Mouse (Mus musculus) embryonic stem cell, embryonic (primary cell): ENCODE results near the gene F12.
"Not testable (repeated sequence)": the region's sequence is repeated elsewhere in the genome, so short reads cannot be mapped to it uniquely, and the experiment has no call there.

ENCODE experiments used
- CTCF ChIA-PET, 4 experiments: fragments of 300-600 bp in 2 of 4; fragments of 350-600 bp in 2 of 4; sonication (Branson Sonifier 250); formaldehyde crosslinking; loops; one replicate each; lab custom pipeline; 2022; ENCODE audit warnings: inconsistent platforms in 2 of 4; lab: Charles Lee
- POLR2A ChIA-PET, 4 experiments: fragments of 300-600 bp in 2 of 4; fragments of 350-600 bp in 2 of 4; sonication (Branson Sonifier 250); formaldehyde crosslinking; loops; one replicate each; lab custom pipeline; 2022; ENCODE audit warnings: antibody characterized with exemption in 4 of 4, inconsistent platforms in 1 of 4; lab: Charles Lee

The F12 gene

GRCm38 (mm10) chr13:55444286-55444936, 17.8 kb upstream of the F12 start:
- ChIA-PET POLR2A (interaction anchor here (0.6 to 8.3 kb wide), 71 partner anchors 9 to 1423 kb away, joined by 3 to 74 read pairs (median 4); partner anchors contain the start of genes Mxd3 (in 2 of the 4), Prr7 (in 2 of the 4), B230219D22Rik (in 1 of the 4) and Caml (in 1 of the 4)), CTCF (interaction anchor here in 3 of 4 experiments (0.5 to 1.6 kb wide), 18 partner anchors 17 to 919 kb away, joined by 3 to 10 read pairs (median 4); partner anchors contain the start of genes Ddx41 (in 1 of the 3), Mxd3 (in 1 of the 3) and Sncb (in 1 of the 3))

DNA sequence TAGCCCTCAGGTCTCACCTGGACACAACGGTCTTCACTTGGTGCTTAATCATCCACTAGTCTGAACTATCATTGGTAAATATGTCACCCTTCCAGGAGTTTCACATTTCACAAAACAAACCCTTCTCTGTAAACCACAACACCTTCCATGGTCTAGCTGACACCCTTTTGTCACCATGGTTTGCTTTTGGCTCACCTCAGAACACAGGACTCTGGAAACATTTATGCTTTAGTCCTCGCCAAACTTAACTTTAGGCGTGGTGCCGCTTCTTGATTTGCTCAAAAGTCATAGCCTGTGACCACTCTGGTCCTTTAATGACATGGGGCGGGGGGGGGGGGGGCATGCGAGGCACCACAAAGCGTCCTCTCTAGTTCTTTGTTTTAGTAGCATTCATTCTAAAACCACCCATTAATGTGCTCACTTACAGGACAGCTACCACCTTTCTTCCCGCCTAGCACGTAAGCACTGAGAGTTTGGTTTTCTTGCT, 17.2 kb upstream of the F12 start:
- CTCF ChIA-PET, result interaction anchor here in 2 of 4 experiments (0.6 to 1.6 kb wide), 3 partner anchors 26 to 919 kb away, joined by 4 to 8 read pairs (median 5); no protein-coding TSS in a partner anchor
- POLR2A ChIA-PET, result interaction anchor here in 3 of 4 experiments (0.7 to 8.3 kb wide), 19 partner anchors 10 to 1422 kb away, joined by 3 to 74 read pairs (median 5); partner anchors contain the start of genes Mxd3 (in 2 of the 3), Prr7 (in 2 of the 3), Pfn3 (in 1 of the 3) and Simc1 (in 1 of the 3)

DNA sequence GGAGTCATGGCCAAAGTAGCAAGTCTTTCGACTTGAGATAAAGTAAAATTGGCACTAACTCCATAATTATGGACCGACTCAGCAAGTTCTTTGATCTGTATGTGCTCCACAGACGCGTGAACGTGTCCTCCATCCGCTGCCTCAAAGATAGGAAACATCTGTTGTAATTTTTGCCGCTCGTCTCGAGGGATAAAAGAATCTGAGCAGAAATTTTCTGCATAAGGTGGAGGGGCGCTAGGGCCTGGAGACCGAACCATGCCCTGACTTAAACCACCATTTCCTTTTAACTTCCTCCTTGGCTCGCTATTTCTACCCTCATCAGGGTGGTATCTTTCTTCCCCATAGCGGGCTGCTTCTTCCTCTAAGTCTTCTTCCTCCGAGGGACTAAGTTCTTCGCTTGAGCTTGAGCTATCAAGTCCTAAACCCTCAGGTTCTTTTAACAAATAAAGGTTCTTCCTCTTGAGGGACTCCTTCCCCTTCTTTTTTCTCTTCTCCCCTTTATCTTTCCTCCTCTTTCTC, 10.6 kb upstream of the F12 start:
- CTCF ChIA-PET, result interaction anchor here in 1 of 4 experiments (0.7 kb wide), 1 partner anchor 256 kb away, joined by 3 read pairs; the partner anchor contains the start of gene B230219D22Rik
- POLR2A ChIA-PET, result not testable (repeated sequence)

DNA sequence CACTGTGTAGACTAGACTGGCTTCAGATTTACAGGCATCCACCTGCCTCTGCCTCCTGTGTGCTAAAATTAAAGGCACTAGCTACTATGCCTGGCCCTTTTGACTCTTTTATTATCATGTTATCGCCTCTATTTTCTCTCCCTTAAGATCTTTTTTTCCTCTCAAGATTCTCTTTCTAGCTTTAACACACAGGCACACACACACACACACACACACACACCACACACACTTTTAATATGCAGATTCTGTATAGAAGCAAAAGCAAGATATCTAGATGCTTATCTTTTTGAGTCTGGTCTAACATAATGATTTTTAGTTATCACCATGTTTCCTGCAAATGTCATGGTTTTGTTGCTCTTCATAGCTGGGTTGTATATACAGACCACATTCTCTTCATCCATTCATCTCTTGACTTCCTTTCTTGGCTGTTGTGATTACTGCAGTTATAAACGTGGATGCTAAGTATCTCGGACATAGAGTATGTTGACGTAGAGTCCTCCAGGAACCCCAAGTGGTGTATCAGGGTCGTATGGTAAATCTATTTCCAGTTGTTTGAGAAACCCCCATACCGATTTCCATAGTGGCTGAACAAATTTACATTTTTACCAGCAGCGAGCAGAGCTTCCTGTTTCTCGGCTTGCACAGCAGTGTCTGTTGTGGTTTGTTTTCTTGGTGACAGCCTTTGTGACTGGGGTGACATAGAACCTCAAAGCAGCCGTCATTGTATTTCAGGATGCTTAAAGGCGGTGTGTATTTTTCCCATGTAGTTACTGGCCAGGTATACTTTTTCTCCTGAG, 5.5 kb upstream of the F12 start:
- POLR2A ChIA-PET, result interaction anchor here in 2 of 4 experiments (0.7 to 2.1 kb wide), 3 partner anchors 10 to 13 kb away, joined by 3 to 9 read pairs (median 5); partner anchors contain the start of gene Grk6 (in 2 of the 2)
- CTCF ChIA-PET, result interaction anchor here in 1 of 4 experiments (0.6 kb wide), 1 partner anchor 65 kb away, joined by 3 read pairs; no protein-coding TSS in a partner anchor

- ChIA-PET POLR2A (interaction anchor here in 2 of 4 experiments (1.1 to 2.3 kb wide), 5 partner anchors 14 to 103 kb away, joined by 3 to 10 read pairs (median 4); partner anchors contain the start of gene Grk6 (in 2 of the 2)), CTCF (interaction anchor here in 1 of 4 experiments (0.6 kb wide), 1 partner anchor 48 kb away, joined by 7 read pairs; no protein-coding TSS in a partner anchor)
Measured at GRCm38 (mm10) chr13:55430566-55430965, 4.0 kb upstream of the F12 start.

DNA sequence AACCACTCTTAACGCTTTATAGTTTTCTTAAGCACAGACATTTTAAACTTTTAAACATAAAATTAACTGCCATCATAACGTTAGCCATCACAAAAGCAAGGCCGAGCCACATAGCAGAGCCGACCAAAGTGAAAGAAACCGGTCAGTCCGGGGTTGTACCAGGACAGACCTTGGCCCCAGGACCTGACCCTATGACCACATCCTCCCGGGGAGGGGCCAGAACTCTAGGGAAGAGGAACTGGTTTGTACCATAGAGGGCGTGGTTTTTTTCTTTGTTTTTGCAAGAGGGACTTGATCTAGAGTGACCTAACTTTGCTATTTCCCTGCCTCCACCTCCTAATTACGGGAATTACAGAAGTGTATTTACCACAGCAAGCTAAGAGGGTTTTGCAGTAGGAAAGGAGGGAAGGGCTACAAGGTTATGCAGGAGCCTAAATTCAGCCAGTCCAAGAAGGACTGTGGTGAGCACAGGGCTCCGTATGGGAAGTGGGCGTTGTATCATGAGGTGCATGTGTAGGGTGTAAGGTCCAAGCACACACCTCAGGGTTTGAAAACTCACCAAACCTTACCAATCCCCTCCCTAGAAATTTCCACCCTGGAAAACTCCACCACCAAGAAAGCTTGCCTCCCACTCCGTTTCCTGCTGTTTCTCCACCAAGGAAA, 2.8 kb upstream of the F12 start:
- ChIA-PET POLR2A (interaction anchor here in 2 of 4 experiments (0.8 to 2.3 kb wide), 8 partner anchors 10 to 264 kb away, joined by 3 to 10 read pairs (median 4); partner anchors contain the start of genes Grk6 (in 2 of the 2) and B230219D22Rik (in 1 of the 2)), CTCF (interaction anchor here in 1 of 4 experiments (1.0 kb wide), 1 partner anchor 11 kb away, joined by 4 read pairs; no protein-coding TSS in a partner anchor)

GRCm38 (mm10) chr13:55420933-55421800, 5.4 kb downstream of the F12 start:
- POLR2A ChIA-PET, result interaction anchor here in 3 of 4 experiments (1.0 to 2.3 kb wide), 7 partner anchors 13 to 51 kb away, joined by 3 to 11 read pairs (median 4); partner anchors contain the start of gene Grk6 (in 3 of the 3)
- CTCF ChIA-PET, result interaction anchor here (0.5 to 4.9 kb wide), 18 partner anchors 16 to 359 kb away, joined by 3 to 40 read pairs (median 4); partner anchors contain the start of genes Grk6 (in 1 of the 4) and Prr7 (in 1 of the 4)

DNA sequence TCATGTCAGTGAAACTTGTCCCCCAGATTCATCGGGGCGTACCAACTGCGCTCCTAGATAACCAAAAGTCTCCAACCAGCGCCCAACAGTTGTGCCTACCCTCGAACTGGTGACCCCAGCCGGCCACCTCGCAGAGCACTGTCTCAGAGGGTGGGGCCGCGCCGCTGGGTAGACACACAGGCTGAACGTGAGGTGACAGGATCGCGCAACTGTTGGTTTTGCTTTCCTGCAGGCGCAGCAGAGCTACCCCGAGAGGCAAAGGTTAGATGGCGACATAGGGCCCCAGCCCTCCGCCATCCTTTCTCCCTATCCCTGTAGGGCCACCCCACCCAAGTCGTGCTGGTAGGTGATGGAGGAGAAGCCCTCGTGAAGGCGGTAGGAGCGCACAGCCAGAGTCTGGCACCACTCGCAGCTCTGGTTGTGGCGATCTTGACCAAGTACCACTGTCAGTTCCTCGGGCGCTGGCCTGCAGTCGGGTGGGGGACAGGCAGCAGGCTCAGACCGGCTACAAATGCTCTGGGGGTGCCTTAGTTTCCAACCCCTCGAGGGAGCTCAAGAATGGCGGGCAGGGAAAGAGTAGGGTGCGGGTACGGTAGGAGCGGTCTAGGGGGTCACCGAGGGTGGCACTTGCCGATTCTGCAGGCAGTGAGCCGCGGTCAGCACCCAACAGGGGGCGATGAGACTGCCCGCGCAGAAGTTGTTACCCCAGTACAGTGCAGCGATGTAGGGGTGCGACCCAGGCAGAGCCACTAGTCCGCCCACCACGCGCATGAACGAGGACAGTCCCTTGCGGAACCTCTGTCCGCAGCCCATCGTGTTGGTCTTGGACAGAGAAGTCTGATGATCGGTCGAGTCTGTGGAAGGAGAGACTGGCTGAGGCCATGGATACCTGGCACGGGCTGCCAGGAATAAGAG, 6.3 kb downstream of the F12 start:
- ChIA-PET POLR2A (interaction anchor here in 3 of 4 experiments (0.5 to 2.3 kb wide), 11 partner anchors 8 to 223 kb away, joined by 3 to 11 read pairs (median 3); partner anchors contain the start of genes Grk6 (in 2 of the 3) and Prr7 (in 1 of the 3)), CTCF (interaction anchor here (0.5 to 4.9 kb wide), 20 partner anchors 9 to 358 kb away, joined by 3 to 40 read pairs (median 4); partner anchors contain the start of genes Grk6 (in 1 of the 4) and Prr7 (in 1 of the 4))

DNA sequence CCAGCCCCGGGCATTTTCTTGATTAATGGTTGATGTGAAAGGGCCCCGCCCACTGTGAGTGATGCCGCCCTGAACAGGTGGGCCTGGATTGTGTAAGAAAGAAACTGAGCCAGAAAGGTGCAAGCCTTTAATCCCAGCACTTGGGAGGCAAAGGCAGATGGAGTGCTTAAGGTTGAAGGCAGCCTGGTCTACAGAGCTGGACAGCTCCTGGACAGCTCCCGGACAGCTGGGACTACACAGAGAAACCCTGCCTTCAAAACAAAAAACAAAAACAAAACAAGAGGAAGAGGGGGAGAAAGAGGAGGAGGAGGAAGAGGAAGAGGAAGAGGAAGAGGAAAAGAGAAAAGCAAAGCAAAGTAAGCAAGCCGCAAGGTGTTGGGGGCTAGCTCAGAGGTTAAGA, 7.5 kb downstream of the F12 start:
- POLR2A ChIA-PET, result interaction anchor here in 3 of 4 experiments (0.5 to 2.2 kb wide), 5 partner anchors 10 to 654 kb away, joined by 3 to 15 read pairs (median 4); partner anchors contain the start of gene Grk6 (in 1 of the 3)
- CTCF ChIA-PET, result interaction anchor here (0.6 to 4.9 kb wide), 10 partner anchors 9 to 98 kb away, joined by 3 to 40 read pairs (median 4); no protein-coding TSS in a partner anchor

DNA sequence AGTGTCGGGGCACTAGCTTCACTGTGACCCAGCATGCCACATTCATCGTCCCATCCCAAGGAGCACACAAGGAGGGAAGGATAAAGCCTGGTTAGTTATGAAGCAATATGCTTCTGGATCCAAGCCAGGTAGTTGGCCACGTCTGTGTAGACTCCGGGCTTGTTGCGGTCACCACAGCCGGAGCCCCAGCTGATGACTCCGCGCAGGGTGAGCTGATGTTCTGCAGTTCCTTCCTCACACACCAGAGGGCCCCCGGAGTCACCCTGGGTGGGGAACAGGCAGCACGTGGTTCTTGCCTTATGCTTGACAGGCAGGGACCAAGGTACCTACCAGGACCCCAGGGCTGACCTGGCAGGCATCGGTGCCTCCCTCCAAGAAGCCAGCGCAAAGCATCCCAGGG, 8.6 kb downstream of the F12 start:
- ChIA-PET POLR2A (interaction anchor here in 3 of 4 experiments (0.7 to 2.2 kb wide), 13 partner anchors 9 to 96 kb away, joined by 3 to 15 read pairs (median 3); partner anchors contain the start of genes Grk6 (in 1 of the 3) and Pdlim7 (in 1 of the 3)), CTCF (interaction anchor here (0.5 to 4.9 kb wide), 44 partner anchors 8 to 505 kb away, joined by 3 to 40 read pairs (median 4); partner anchors contain the start of genes Ddx41 (in 2 of the 4), F12 (in 1 of the 4), Grk6 (in 1 of the 4) and Pcbd2 (in 1 of the 4))

GRCm38 (mm10) chr13:55414743-55415380, 11.7 kb downstream of the F12 start, which contains the start of gene Pfn3:
Gene Pfn3, minus strand, starts transcription at chr13:55415232.
- POLR2A ChIA-PET, result interaction anchor here in 3 of 4 experiments (0.6 to 1.5 kb wide), 3 partner anchors 19 to 87 kb away, joined by 3 to 6 read pairs (median 5); no protein-coding TSS in a partner anchor

DNA sequence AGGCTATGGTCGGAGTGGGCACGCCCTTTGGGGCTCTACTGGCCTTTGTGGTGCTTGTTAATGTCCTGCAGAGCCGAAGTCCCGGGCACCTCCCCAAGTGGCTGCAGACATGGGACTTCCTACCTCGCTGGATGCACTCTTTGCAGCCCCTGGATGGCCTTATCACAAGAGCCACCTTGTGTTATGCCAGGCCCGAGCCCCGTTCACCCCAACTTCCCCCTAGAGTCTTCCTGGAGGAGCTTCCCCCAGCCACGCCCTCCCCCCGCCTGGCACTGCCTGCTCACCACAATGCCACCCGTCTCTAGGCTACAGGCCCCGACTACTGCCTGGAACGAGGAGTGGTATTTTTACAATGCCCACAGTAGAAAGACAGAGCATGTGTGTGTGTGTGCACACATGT, 13.3 kb downstream of the F12 start:
- CTCF ChIA-PET, result no interaction called here
- POLR2A ChIA-PET, result no interaction called here

More at GRCm38 (mm10) chr13:55414743-55415380, 11.7 kb downstream of the F12 start, which contains the start of gene Pfn3:
- CTCF ChIA-PET, result interaction anchor here in 2 of 4 experiments (0.6 to 1.8 kb wide), 3 partner anchors 9 to 19 kb away, joined by 4 to 18 read pairs (median 5); no protein-coding TSS in a partner anchor

DNA sequence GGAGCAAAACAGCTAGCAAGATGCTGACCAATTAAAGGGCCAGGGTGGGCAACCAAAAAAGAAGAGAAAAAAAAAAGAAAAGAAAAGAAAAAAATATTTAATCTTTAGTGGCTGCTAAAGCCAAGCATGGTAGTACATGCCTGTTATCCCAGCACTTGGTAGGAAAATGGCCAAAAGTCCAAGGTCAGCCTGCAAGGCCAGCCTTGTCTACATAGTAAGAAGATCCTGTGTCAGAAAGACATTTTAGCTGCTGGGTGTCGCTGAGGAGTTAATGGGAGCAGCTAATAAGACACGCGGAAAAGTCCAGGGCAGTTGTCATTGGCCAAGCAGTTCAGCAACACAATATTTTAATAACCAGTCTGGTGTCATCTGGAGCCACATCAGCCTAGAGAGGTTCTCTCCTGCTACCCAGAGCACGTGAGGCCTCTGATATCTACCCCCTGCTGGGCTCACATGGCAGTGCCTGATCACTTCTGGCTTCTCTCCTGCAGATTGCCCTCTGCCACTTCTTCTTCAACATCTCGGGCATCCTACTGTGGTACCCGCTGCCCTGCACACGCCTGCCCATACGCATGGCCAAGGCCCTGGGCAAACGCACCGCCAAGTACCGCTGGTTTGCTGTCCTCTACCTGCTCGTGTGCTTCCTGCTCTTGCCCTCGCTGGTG, 13.8 kb downstream of the F12 start:
- POLR2A ChIA-PET, result no interaction called here

More for the DNA sequence above, 13.8 kb downstream of the F12 start:
- CTCF ChIA-PET, result no interaction called here
